Mouse (Mus musculus) cerebellum, adult 11-12 months (tissue): Measurements from ENCODE around the gene Arl5c.
A peak's percentile ranks its signal among the peaks of the same experiment; 100 is the strongest.

Source experiments
- DNase-seq: peaks from one replicate; pipeline ENCODE4 v3.0.0; 2022

The Arl5c gene

DNA sequence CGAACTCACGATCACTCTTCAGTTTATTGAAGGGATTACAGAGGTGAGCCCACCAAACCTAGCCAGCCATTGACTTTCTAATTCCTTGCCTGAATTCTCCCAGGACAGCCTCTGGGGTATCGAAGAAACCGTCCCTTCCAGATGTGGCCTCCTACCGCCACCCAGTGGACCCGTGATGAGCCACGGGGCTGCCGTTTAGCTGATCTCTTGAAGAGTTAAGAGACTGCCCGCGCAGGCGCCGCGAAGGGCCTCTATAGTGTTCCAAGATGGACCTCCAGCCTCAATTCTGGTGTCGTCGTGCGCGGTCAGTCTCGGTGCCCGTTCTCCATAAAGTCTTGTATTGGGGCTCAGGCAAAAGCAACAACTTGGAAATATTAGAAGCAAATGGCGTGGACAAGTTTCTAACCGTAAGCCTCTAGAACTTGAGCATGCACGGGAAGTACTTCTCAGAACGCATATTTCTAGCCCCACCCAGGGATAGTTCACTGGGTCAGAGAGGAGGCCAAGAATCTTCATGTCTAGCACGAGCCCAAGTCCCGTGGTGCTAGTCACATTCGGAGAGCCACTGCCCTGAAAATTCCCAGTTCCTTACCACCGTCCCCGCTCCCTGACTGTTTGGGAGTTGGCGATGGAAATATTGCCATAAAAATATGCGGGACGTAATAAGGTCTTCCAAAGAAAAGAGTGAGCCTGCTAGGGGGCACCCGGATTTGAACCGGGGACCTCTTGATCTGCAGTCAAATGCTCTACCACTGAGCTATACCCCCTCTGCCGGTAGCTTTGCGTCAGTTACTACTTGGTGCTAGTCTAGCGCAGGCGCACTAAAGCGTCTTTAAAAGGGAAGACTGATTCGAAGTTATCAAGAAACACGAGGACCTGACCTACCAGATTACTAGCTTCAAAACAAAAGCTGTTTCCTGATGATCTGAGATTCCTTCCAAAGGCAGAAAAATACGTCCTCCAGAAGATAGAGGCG lies 8.1 kb downstream of the Arl5c start:
- DNase-seq, result peak; percentile 90

DNA sequence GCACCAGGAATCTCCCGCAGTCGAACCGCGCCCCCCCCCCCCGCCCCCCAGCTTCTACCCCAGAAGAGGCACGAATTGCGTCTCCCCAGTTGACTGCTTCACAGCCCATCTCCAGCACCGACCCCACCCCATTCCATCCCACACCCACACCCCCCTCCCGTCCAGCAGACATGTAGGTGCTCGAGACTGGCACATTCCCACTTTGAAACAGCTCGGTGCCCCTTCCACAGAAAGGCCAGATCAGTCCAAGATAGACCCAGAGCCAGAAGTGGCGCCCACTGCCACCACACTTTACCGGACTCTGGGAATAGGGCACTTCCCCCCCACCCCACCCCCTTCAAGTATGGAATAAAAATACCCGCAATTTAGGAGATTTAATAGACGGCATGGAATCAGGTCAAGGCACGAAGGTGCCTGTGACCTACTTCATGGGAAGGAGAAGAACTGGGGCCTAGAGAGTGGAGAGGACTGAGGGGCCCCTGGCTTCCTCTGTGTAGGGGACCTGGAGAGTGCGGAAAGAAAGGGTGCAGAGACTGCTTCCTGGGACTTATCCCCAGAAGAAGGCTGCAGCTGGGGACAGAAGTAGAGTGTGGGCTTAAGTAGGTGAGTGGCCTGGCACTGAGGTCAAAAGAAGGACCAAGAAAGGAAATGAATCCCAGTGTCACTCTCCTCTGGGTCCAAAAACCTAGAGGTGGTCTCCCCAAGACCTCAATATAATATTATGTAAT lies 9.1 kb downstream of the Arl5c start:
- DNase-seq, result no peak

DNA sequence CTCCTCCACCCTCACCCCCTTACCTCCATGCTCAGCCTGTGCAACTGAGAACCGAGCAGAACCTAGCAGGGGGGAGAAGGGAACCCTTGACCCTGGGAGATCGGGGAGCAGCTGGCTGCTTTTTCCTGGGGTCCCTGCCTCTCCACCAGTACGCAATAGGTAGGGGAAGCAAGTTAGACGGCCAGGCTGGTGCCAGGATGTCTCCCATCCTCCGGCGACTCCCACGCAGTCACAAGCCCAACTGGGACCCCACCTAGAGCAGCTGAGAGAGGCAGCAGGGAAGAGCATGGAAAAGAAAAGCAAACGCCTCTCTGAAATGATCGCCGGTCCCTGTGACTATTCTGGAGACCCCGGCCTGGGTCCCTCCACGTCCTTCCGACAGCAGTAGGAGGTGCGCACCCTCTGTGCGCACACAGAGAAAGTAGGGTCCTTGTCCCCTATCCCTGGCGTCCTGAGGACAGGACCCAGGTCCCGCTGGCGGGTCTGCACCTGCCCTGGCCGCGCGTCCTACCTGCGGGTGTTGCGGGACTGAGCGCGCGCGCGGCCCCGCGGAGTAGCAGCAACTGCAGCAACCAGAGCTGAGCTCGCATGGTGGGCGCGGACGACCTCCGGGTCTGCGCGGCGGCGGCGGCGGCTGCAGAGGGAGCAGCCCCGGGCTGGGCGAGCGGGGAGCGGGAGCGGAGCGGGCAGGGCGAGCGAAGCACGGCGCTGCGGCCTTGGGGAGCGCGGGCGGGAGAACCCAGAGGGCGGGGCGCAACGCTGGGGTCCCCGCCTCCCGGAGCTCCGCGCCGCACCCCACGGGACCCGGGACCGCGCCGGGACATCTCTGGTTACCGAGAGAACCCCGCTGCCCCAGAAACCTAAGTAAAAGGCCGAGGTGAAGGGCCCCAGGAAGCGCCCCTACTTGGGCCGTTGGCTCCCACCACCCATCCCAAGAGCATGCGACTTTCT lies 10.0 kb downstream of the Arl5c start, which contains the start of gene Plxdc1:
Gene Plxdc1, minus strand, starts transcription at position 718 of the 951 bp plus-strand sequence.
- no peak for DNase-seq

DNA sequence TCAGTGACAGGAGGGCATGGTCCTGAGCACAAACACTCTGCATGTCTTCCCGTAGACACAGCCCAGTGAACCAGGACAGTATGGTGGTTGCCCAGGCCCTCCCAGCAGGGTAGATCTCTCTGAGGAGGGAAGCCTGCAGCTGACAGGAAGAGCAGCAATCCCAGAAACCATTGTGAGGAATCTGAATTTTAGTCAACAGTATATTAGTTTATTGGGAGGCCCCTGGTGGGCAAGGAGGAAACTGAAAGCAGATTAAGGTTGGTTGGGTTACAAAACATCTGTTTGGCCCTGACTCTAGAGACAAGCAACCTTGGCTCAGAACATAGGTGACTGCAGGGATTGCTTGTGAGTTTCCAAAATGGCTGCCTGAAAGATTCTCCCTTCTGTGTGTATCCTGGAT lies 12.0 kb downstream of the Arl5c start:
- no peak for DNase-seq

DNA sequence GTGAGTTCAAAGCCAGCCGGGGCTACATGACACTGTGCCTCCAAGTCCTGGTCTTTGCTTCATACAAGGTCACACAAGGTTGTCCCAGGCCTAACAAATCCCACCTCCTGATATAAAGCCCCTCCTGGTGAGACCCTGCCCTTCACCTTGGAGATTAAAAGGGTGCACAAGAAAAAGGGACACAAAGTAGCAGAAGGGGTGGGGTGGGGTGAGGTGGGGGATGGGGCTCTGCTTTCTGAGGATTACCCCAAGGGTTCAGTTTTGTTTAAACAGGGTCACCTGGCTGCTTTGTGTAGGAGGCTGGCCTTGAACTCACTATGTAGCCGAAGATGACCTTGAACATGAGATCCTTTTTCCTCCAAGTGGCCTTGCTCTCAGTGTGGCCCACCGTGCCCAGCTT lies 12.5 kb downstream of the Arl5c start:
- no peak for DNase-seq

DNA sequence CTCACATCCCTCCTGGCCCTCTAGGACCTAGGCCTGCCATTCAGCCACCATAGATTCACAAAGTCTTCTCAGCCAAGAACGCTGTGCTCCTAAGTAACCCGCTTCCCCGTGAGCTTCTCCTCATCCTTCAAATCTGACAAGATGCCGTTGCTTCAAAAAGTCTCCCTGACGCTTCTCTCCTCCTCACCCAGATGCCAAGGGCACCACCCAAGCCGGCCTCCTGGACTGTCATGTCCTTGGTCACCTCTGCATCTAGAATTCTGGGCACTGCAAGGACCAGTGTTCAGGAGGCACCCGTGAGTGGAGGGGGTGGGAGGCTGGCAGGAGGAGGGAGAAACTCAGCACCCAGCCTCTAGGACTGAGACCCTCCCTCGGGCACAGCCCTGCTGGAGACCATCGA lies 13.3 kb downstream of the Arl5c start:
- DNase-seq, result no peak

DNA sequence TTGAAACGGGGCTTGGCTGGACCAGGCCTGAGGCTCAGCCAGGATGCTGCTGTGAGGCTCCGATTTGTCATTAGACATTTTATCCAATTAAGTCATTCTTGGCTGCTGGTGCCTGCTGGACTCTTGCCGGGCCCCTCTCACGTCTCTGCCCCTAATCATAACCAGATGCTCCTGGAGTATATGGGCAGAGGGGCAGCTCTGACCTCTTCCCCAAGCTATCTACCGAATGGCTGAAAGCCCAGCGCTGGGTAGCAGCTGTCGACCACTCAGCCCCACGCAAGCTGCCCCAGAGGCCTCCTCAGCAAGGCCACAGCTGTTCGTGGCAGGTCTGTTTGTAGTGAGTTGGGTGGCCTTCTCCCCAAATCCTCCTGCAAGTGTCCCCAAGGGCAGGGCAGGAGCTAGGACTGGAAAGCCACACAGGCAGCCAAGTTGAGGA lies 15.4 kb downstream of the Arl5c start:
- DNase-seq, result no peak

DNA sequence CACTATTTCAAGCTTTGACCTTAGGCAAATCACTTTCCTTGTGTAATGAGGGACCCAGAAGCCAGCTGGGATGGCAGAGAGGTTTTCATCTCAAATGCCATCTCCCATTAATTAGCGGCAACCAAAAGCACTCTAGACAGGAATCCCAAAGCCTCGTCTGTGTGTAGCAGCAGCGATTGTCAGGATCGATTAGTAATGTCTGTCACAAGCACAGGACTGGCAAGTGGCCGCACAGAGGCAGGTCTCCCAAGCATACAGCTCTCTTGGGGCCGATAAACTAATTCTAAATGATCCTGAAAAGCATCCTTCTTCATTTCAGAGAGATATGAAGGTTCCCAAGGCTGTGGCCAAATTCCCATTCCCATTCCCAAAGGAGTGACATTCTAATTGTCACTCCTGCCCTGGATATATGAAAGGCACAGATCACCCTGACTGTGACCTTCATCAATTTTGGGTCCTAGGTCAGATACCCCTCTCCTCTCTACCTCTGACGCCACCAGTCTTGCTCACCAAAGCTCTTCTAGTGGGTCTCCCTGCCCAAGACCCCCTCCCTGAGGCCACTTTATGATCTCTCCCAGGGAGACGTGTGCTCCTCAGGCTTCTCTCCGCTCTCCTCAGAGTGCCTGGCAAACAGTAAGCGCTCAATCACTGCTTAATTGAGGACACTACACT lies 16.0 kb downstream of the Arl5c start:
- no peak for DNase-seq

DNA sequence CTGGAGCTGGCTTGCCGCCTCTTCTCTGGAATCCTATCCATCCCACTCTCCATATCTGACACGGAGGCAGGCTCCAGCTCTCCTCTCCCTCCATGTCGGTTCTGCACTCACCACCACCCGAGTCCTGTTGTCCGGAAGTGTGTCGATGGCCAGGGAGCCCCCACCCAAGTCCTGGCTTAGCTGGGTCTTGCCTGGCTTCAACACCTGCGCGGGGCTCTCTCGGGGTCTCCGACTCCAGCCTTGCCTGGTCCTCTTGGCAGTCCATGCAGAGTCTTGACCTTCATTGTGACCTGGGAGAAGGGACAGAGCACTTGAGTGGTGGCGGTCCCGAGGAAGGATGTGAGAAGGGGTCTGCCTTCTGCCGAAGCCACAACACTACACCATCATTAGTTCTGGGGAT lies 17.6 kb downstream of the Arl5c start:
- no peak for DNase-seq

DNA sequence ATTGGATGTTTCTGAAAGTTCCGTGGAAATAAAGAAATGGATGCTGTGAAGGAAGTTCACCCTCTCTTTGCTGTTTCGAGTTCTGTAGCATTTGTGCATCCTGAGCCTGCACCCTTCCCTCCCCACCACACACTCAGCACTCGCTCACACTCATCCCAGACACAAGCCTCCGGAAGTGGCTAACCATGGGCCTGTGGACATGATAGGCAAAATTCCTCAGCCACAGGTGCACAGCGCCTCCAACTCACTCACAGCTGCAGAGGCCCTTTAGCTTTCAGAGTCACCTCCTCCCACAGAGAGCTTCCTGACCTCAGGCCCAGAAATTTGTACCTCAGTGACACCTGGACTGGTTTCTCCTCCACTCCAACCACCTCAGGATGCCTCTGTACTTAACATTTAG lies 18.2 kb downstream of the Arl5c start:
- DNase-seq, result no peak

DNA sequence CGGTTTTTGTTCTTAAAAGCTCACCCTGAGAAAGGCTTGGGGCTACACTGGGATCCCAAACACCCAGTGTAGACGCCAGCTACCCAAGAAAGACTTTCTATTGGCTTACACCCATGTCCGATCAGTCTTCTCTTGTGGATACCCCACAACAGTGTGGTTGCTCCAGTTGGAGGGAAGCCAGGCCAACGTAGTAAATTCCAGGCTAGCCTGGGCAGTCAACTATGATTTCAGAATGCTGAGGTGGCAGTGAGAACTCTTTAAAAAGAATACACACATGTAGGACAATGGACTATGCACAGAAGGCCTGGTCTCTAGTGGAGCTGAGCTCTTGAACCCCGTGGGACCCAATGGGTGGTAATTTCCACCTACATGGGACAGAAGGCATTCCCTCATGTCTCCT lies 21.2 kb downstream of the Arl5c start:
- no peak for DNase-seq

DNA sequence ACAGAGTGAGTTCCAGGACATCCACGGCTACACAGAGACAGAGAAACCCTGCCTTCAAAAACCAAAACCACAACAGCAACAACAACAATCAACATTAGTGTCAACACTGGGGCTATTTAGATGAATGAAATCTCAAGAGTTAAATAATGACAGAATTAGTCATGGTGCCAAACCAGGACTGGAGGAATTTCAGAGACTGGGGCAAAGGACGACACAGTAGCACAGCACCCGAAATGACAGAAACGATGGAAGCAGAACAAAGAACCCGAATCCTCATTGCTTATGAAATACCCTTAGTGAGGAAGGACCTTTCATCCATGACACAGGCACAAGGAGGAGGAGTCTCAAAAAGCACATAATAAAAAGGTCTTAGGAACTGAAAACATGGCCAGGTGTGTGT lies 21.8 kb downstream of the Arl5c start:
- DNase-seq, result no peak

DNA sequence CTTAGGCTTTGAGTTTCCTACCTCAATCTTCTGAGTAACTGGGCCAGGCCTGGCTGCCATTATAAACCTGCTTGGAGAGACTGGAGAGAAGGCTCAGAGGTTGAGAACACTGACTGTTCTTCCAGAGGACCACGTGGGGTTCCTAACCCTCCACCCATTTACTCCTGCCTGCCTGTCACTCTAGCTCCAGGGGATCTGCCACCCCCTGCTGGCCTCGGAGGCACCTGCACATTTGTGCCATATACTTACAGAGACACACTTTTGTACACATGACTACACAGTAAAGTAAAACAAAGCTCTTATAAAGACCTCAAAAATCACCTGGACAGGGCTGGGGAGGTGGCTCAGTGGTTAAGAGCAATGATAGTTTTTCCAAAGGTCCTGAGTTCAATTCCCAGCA lies 23.5 kb downstream of the Arl5c start:
- DNase-seq, result no peak

DNA sequence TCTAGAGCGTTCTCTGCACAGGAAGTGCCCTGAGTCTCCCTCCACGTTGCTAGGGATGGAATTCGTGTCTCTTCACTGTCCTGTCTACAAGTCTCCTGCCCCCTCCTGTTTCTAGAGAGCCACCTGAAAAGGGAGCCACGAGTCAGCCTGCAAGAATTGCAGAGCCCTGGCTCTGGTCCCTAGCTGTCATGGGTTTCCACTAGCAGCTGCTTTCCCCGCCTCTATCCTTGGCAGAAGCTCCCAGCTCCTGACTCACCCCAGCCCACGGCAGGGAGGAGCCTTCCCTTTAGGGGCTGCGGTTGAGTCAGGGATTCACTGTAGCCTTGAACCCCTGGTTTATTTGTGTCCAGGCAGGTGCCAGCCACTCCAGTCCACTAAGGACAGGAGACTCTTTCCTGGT lies 24.7 kb downstream of the Arl5c start:
- DNase-seq, result no peak

DNA sequence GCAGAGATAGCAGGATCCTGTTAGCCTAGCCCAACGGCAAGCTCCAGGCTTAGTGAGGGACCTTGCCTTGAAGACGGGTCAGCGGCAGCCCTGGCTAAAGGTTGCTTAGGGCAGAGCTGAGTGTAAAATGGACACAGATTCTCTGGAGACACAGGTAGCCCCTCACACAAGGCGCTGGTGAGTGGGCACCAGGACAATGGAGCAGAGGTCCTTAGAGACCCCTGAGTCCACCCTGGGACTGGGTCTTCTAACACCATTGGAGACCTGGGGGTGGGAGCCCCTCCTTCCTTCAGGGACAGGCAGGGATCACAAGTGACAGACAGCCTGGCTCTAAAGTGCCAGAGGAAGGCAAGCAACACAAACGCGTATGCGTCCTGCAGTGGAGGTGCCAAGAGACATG lies 25.2 kb downstream of the Arl5c start:
- no peak for DNase-seq

DNA sequence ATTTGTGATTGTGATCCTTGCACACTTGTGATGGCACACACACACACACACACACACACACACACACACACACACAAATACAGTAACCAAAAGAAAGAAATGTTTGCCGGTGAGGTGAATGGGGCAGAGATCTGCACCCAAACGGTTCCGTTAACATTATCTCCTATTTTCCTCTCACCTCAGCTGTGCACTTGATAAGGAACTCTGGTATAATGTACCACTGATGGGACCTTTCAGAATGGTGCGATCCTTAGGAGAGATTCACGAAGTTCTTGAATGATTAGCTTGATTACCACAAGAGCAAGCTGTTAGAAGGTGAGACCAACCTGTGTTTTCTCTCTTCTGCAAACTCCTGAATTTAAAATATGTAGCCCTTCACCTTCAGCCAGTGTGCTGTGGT lies 27.6 kb downstream of the Arl5c start:
- no peak for DNase-seq

DNA sequence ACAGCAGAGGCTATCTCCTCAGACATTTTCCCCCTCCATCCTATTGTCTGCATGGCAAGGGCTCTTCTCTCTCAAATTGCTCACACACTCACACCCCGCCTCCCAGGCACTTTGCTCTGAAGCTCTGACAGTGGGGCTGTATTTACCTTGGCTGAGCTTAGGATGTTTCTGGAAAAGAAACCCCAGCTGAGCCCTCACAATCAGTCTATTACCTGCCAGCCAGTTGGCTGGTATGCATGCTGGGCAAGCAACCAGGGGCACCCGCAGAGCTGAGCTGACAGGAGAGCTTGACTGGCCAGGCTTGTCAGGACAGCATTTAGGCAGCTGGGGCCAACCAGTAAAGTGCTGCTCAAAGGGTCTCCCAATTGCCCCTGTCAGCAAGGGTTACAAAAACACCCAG lies 28.9 kb downstream of the Arl5c start:
- DNase-seq, result peak; percentile 55

DNA sequence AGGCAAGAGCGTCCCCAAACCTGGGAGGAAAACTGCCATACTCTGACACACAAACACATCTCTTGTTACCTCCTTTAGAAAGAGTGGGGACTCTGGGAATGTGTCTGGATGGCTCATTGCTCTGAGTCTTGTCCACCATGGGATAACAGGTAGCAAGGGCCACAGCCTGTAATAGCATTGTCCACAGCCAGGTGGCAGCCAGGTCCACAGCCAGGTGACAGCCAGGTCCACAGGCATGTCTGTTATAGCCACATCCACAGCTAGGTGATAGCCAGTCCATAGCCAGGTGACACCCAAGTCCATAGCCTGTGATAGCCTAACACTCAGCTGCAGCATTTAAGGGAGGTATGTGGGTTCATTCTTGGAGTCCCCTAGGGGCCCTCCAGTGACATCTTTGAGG lies 35.1 kb downstream of the Arl5c start:
- DNase-seq, result peak; percentile 50

DNA sequence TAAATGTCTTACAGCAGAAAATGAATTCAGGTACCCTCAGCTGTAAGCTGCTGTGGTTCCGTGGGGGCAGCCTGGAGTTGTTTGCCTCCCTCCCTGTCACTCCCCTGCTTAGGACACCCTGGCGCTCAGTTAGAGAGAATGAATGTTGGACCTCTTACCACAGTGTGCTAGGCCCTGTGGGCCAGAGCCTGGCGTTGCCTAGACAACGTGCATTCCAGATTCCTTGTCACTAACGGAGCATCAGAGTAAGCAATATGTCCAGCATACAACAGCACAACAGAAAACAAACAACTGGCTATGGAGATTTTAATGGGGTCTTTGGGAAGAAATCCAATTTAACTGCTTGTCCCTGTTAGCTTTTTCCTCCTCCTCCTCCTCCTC lies 36.7 kb downstream of the Arl5c start:
- DNase-seq, result no peak

DNA sequence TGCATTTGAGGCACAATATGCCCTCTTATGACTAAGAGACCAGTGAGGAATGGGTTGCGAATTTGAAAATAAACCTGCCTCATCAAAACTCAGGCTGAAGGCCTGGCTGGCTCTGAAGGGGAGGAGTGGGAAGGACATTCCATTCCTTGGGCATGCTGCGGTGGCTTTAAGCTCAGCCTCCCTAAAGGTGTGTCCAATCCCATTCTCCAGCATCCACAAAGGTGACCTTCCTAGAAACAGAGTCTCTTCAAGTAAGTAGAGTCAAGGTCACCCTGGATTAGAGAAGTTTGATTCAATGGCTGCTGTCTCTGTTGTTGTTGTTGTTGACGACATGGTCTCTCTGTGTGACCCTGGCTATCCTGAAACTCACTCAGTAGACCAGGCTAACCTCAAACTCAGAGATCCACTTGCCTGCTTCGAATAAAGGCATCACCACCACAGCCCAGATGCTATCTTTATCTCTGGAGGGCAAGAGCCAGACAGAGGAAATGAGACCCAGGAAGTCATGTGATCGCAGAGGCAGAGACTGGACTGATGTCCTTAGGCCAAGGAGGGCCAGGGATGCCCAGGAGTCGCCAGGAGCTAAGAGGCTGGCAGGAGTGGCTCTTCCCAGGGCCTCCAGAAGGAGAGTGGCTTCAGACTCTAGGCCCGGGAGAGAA lies 37.2 kb downstream of the Arl5c start:
- no peak for DNase-seq

DNA sequence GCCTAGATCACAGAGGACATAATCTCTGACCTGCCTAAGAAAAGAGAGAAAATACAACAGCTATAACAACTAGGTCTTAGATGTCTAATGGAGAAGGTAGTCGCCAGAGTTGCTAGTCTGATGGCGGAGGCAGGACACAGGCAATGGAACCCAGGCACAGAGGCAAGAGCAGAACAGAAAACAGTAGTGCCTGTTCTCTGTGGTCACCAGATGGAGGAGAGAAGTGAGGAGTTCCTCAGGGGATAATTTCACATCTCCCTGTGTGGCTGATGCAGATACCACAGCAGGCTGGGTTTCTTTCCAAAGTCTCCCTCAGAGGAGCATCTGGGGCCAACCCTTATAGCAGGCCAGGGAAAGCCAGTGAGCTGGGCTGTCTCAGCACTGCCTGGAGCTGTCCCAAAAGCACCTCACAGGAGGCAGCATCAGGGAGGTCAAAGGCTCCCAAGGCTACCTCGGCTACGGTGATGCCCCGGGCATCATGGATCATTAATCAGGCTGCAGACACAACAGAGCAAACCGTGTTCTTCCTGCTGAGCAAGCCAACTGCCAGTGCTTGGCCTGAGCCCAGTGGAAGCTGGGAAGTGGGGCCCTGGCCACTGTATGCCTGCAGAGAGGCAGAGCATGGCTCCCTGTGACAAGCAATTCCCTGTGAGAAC lies 38.9 kb downstream of the Arl5c start:
- peak; percentile 83 for DNase-seq
